Mouse (Mus musculus) gastrocnemius, adult 8-10 months (tissue): Measurements from ENCODE around the gene Dab1. TPM values are rescaled to one million over a fixed set of nuclear protein-coding genes. Genes with fewer than 3 reads are reported as not detected.

Experiments used
- DNase-seq, 2 experiments: peaks; one replicate each; pipeline ENCODE4 v3.0.0; 2022; ENCODE audit warnings: low spot score in 2 of 2
- total RNA-seq, 4 experiments: library from RNA; stranded (reverse); gene quantifications; 2 replicates each; pipeline ENCODE4 v1.2.4; 2022

Gene Dab1
- total RNA-seq, 4 experiments from 2014 or later, result not detected

GRCm38 (mm10) chr4:104579946-104580544 lies 960.9 kb downstream of the Dab1 start:
- DNase-seq, result no peak

GRCm38 (mm10) chr4:104582726-104583125 lies 963.6 kb downstream of the Dab1 start:
- DNase-seq, result no peak

- DNase-seq, result no peak
These were observed 968.7 kb downstream of the Dab1 start for GRCm38 (mm10) chr4:104587826-104588225.

- no peak for DNase-seq
These were observed 977.8 kb downstream of the Dab1 start for GRCm38 (mm10) chr4:104596936-104597335.

- DNase-seq, result no peak
These were observed 978.6 kb downstream of the Dab1 start for GRCm38 (mm10) chr4:104597490-104598465.

- no peak for DNase-seq
These were observed 983.6 kb downstream of the Dab1 start for GRCm38 (mm10) chr4:104602804-104603203.

GRCm38 (mm10) chr4:104604298-104604697 lies 985.1 kb downstream of the Dab1 start:
- no peak for DNase-seq

GRCm38 (mm10) chr4:104606881-104607280 lies 987.7 kb downstream of the Dab1 start:
- no peak for DNase-seq

GRCm38 (mm10) chr4:104607636-104608035 lies 988.5 kb downstream of the Dab1 start:
- no peak for DNase-seq

- no peak for DNase-seq
These were observed 1000.3 kb downstream of the Dab1 start for GRCm38 (mm10) chr4:104619452-104619851.

- no peak for DNase-seq
These were observed 1006.2 kb downstream of the Dab1 start for GRCm38 (mm10) chr4:104625316-104625715.

GRCm38 (mm10) chr4:104628708-104629107 lies 1009.5 kb downstream of the Dab1 start:
- no peak for DNase-seq

GRCm38 (mm10) chr4:104637016-104637415 lies 1017.9 kb downstream of the Dab1 start:
- DNase-seq, result no peak

GRCm38 (mm10) chr4:104640617-104641016 lies 1021.5 kb downstream of the Dab1 start:
- DNase-seq, result no peak

GRCm38 (mm10) chr4:104642761-104643469 lies 1023.8 kb downstream of the Dab1 start:
- no peak for DNase-seq

- no peak for DNase-seq
These were observed 1024.6 kb downstream of the Dab1 start for GRCm38 (mm10) chr4:104643534-104644356.

GRCm38 (mm10) chr4:104644357-104644630 lies 1025.1 kb downstream of the Dab1 start:
- DNase-seq, result no peak

GRCm38 (mm10) chr4:104644862-104645261 lies 1025.7 kb downstream of the Dab1 start:
- no peak for DNase-seq

- DNase-seq, result no peak
These were observed 1032.6 kb downstream of the Dab1 start for GRCm38 (mm10) chr4:104651761-104652160.

GRCm38 (mm10) chr4:104656728-104657127 lies 1037.6 kb downstream of the Dab1 start:
- DNase-seq, result no peak
